Mouse (Mus musculus) central nervous system, embryonic 11.5 days (tissue): Measurements from ENCODE around the gene Gm17577. TPM values are rescaled to one million over a fixed set of nuclear protein-coding genes. Genes with fewer than 3 reads are reported as not detected.

Experiments used
- polyA plus RNA-seq: library from polyadenylated mRNA; depleted of rRNA; stranded (reverse); fragments of >200 nt; gene quantifications from 2 replicates; pipeline ENCODE4 v1.2.3, GENCODE M21; 2012; rRNA removed

Gene Gm17577
- not detected in 2 replicates for polyA plus RNA-seq

GRCm38 (mm10) chrX:123246807-123247206 is at the start of gene Gm17577:
Gm17577 (minus strand) TSS chrX:123246907.

GRCm38 (mm10) chrX:123222381-123222780 is 24.3 kb downstream of the Gm17577 start, which contains the start of gene Srsx:
Srsx (minus strand) TSS chrX:123222481.

Other genes with a start within 250 kb of the Gm17577 start
- not detected in 2 replicates for gene Gm17521, start 217.2 kb downstream of the Gm17577 start, polyA plus RNA-seq
- 7.7 and 18.1 TPM in 2 replicates for gene Cldn34c1, start 143.4 kb downstream of the Gm17577 start, polyA plus RNA-seq
- not detected in 2 replicates for gene Srsx, start 24.4 kb downstream of the Gm17577 start, polyA plus RNA-seq